Mouse (Mus musculus) hindbrain, embryonic 10.5 days (tissue): ENCODE results near the gene Cda. TPM values are rescaled to one million over a fixed set of nuclear protein-coding genes. Genes with fewer than 3 reads are reported as not detected.

Experiments used
- DNase-seq: peaks from one replicate; pipeline ENCODE4 v3.0.0-alpha.2; 2017; ENCODE audit warnings: low spot score
- H3K27ac ChIP-seq: fragments of 300-500 bp; sonication (generic); 2 replicates; pipeline ENCODE4 v1.5.1; 2016; ENCODE audit warnings: mild to moderate bottlenecking, moderate library complexity
- H3K27me3 ChIP-seq: fragments of 300-500 bp; sonication (generic); 2 replicates; pipeline ENCODE4 v1.6.1; 2016; ENCODE audit warnings: mild to moderate bottlenecking; ENCODE audit not compliant: poor library complexity, insufficient read depth, severe bottlenecking
- H3K36me3 ChIP-seq: fragments of 300-500 bp; sonication (generic); 2 replicates; pipeline ENCODE4 v1.6.1; 2016; ENCODE audit warnings: mild to moderate bottlenecking, moderate library complexity
- H3K4me1 ChIP-seq: fragments of 300-500 bp; sonication (generic); replicated peaks from 2 replicates; pipeline ENCODE4 v1.6.1; 2016; ENCODE audit warnings: mild to moderate bottlenecking
- H3K4me3 ChIP-seq: fragments of 300-500 bp; sonication (generic); 2 replicates; pipeline ENCODE4 v1.5.1; 2016; ENCODE audit warnings: mild to moderate bottlenecking, moderate library complexity
- H3K9me3 ChIP-seq: fragments of 300-500 bp; sonication (generic); 2 replicates; pipeline ENCODE4 v1.6.1; 2016; ENCODE audit warnings: mild to moderate bottlenecking, moderate library complexity
- WGBS: fragments of 180-500 bp; shearing (Covaris S2); methylation state at CpG from one replicate; pipeline ENCODE4 v1.1.7; 2016; 5-methylcytosine and 5-hydroxymethylcytosine counted together
- polyA plus RNA-seq: library from polyadenylated mRNA; unstranded; fragments of >200 nt; fragmentation: Nextera tagmentation; extraction: Ambion mirVana; gene quantifications from 2 replicates; pipeline ENCODE4 v1.2.1, GENCODE M21; 2016

The Cda gene
- polyA plus RNA-seq, 1 experiment from 2014 or later, result 2.2 TPM

- H3K27ac ChIP-seq, result no peak overlapping the region
- whole genome bisulfite sequencing, result 61% methylated on average over 7 of the region's 7 CpGs
- peaks cover 23% of the 10 kb centered on the region for H3K4me1 ChIP-seq
- no peaks in the 10 kb centered on the region for H3K36me3 ChIP-seq
- DNase-seq, result no peak
- H3K4me3 ChIP-seq, result no peak overlapping the region
- H3K9me3 ChIP-seq, result no peaks in the 10 kb centered on the region
- peaks cover 87% of the 10 kb centered on the region for H3K27me3 ChIP-seq
Observed at GRCm38 (mm10) chr4:138393703-138394102, 25.9 kb upstream of the Cda start.

GRCm38 (mm10) chr4:138383789-138384188 lies 16.0 kb upstream of the Cda start:
- no peak for DNase-seq

DNA sequence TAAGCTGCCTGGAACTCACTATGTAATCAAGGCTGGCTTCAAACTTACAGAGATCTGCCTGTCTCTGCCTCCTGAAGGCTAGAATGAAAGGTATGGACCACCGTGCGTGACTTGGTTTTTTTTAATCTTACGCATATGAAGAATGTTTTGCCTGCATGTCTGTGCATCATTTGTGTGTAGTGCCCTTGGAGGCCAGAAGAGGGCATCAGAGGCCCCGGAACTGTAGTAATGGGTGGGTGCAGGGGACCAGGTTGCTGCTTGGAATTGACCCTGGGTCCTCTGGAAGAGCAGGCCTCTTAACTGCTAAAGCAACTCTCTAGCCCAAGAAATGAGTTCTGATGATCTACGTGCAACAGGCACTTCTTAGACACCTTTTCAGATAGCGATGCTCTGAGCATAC lies 14.7 kb upstream of the Cda start:
- no peak overlapping the region for H3K27ac ChIP-seq
- no peak overlapping the region for H3K4me3 ChIP-seq
- no peaks in the 10 kb centered on the region for H3K36me3 ChIP-seq
- no peak for DNase-seq
- 74% methylated on average over 6 of the region's 6 CpGs for WGBS
- 0 out of 2 replicates have a peak, but pooled peaks cover 8% of the 10 kb centered on the region for H3K27me3 ChIP-seq
- no peaks in the 10 kb centered on the region for H3K9me3 ChIP-seq
- H3K4me1 ChIP-seq, result peaks cover 22% of the 10 kb centered on the region

More at GRCm38 (mm10) chr4:138383789-138384188, 16.0 kb upstream of the Cda start:
- H3K27ac ChIP-seq, result no peak overlapping the region
- peaks cover 20% of the 10 kb centered on the region for H3K4me1 ChIP-seq
- no peaks in the 10 kb centered on the region for H3K9me3 ChIP-seq
- H3K36me3 ChIP-seq, result no peaks in the 10 kb centered on the region
- WGBS, result 57% methylated on average over 4 of the region's 4 CpGs
- no peak overlapping the region for H3K4me3 ChIP-seq
- 0 out of 2 replicates have a peak, but pooled peaks cover 8% of the 10 kb centered on the region for H3K27me3 ChIP-seq

GRCm38 (mm10) chr4:138380132-138380689 lies 12.4 kb upstream of the Cda start:
- no peaks in the 10 kb centered on the region for H3K9me3 ChIP-seq

DNA sequence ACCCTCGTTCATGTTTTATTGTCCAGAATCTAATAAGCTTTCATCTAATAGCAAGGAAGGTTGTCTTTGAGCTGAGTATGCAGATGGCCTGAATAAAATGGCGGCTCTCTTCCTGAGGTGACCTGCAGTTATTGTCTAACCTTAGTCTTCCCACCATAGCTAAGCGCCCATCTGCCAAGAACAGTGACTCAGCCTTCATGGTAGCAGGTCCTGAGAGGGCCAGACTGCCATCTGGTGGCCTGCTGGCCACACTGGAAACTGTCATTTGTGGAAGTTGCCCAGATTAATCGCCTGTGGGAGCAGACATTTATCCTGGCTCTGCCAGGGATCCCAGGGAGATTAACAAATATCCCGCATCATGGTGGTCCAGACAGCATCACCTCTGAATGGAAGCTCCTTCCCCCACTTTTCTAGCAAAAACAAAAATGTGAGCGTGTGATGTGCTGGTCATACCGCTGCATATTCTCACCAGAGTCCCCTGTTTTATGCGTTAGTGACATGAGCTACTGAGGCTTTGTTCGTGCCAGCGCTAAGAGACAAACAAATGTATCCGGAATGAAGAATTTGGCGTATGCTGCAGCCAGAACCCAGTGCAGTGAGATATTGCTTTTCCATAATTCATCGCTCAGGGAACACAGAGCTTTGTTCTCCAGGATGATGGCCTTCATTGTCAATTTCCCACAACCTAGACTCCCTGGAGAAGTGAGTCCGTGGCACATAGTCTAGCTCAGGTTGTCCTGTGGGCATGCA lies 11.5 kb upstream of the Cda start:
- no peaks in the 10 kb centered on the region for H3K9me3 ChIP-seq
- no peaks in the 10 kb centered on the region for H3K36me3 ChIP-seq
- 51% methylated on average over 14 of the region's 14 CpGs for WGBS
- H3K27me3 ChIP-seq, result 0 out of 2 replicates have a peak, but pooled peaks cover 8% of the 10 kb centered on the region
- peak; percentile 73 for DNase-seq
- peaks cover 24% of the 10 kb centered on the region for H3K4me1 ChIP-seq
- H3K27ac ChIP-seq, result peak overlapping the region; percentile 57
- no peak overlapping the region for H3K4me3 ChIP-seq

More at GRCm38 (mm10) chr4:138380132-138380689, 12.4 kb upstream of the Cda start:
- no peak overlapping the region; the same call in 1 of the 2 replicates for H3K4me3 ChIP-seq
- 48% methylated on average over 10 of the region's 10 CpGs for WGBS
- 0 out of 2 replicates have a peak, but pooled peaks cover 8% of the 10 kb centered on the region for H3K27me3 ChIP-seq
- peak; percentile 16 for DNase-seq
- H3K36me3 ChIP-seq, result no peaks in the 10 kb centered on the region
- H3K4me1 ChIP-seq, result peaks cover 24% of the 10 kb centered on the region
- H3K27ac ChIP-seq, result peak overlapping the region; percentile 57

GRCm38 (mm10) chr4:138377526-138377925 lies 9.7 kb upstream of the Cda start:
- H3K4me3 ChIP-seq, result no peak overlapping the region
- H3K36me3 ChIP-seq, result no peaks in the 10 kb centered on the region
- H3K9me3 ChIP-seq, result no peaks in the 10 kb centered on the region
- 54% methylated on average over 6 of the region's 6 CpGs for WGBS
- DNase-seq, result peak; percentile 59
- peaks cover 31% of the 10 kb centered on the region for H3K4me1 ChIP-seq
- H3K27me3 ChIP-seq, result 0 out of 2 replicates have a peak, but pooled peaks cover 8% of the 10 kb centered on the region
- H3K27ac ChIP-seq, result no peak overlapping the region

- H3K27ac ChIP-seq, result no peak overlapping the region
- H3K4me3 ChIP-seq, result no peak overlapping the region
- H3K36me3 ChIP-seq, result no peaks in the 10 kb centered on the region
- H3K4me1 ChIP-seq, result peaks cover 24% of the 10 kb centered on the region
- 89% methylated on average over 3 of the region's 3 CpGs for WGBS
- DNase-seq, result no peak
- no peaks in the 10 kb centered on the region for H3K27me3 ChIP-seq
- no peaks in the 10 kb centered on the region for H3K9me3 ChIP-seq
Observed at GRCm38 (mm10) chr4:138375117-138375516, 7.3 kb upstream of the Cda start.

DNA sequence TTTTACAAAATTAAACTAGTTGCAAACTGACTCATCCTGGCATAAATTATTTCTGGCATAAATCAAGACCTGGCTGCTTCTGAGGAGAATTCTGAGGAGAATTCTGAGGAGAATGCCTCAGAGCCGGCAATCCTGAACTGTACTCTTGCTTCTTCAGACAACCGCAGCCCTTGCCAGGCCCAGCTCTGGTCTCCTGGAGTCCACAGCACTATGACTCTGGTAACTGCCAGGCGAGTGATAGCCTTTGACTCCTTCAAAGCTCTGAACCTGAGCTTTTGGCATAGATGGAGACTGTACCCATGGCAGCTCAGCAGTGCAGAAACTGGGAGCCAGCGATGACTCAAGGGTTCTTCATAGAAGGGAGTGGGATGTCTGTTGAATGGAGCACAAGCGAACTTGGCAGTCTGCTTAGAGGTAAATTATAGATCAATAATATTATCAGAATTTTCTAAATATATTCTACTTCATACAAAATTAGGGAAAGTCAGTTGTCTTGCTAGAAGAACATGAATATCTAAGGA lies 3.3 kb upstream of the Cda start:
- Histone ChIP-seq H3K27me3 (peaks cover 34% of the 10 kb centered on the region), H3K36me3 (no peaks in the 10 kb centered on the region), H3K9me3 (no peaks in the 10 kb centered on the region), H3K4me1 (peaks cover 19% of the 10 kb centered on the region), H3K4me3 (no peak overlapping the region), H3K27ac (no peak overlapping the region)
- 86% methylated on average over 5 of the region's 5 CpGs for WGBS
- DNase-seq, result no peak

GRCm38 (mm10) chr4:138368498-138369260 lies 887 bp upstream of the Cda start:
- Histone ChIP-seq H3K36me3 (no peaks in the 10 kb centered on the region), H3K4me3 (no peak overlapping the region), H3K27ac (no peak overlapping the region), H3K4me1 (peaks cover 19% of the 10 kb centered on the region), H3K27me3 (peaks cover 40% of the 10 kb centered on the region), H3K9me3 (no peaks in the 10 kb centered on the region)
- 84% methylated on average over 12 of the region's 12 CpGs for WGBS
- no peak for DNase-seq

DNA sequence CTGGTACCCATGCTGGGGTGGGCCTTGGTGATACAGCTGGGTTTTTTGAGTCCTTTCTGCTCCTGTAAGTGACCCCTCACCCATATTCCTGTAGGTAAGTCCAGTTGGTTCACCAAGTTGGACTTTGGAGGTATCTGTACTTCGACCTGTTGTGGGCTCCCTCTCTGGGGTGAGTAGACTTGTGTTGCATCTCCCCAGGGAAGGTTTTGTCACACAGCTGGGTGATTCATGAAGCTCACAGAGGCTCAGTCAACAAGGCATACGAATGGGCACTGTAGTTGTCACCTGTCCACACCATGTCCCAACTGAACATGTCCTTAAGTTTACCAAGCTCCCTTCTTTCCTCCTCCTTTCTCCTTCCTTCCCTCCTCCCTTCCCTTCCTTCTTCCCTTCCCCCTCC lies 1.2 kb downstream of the Cda start:
- WGBS, result 76% methylated on average over 2 of the region's 2 CpGs

DNA sequence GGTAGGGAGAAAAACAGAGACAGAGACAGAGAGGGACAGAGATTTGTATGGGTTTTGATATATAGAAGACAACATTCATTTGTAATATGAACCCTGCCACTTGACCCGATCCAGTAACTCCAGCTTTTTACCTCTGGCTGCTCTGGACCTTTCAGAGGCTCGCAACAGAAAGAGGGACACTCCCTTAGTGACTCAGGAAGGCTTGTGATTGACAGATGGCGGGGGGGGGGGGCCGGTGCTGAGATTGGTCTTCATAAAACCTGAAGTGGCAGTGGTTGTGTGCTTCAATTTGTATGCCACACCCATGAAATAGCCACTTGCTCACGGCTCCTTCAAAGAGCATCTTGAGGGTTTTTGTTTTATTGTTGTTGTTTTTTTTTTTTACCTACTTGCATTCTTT lies 4.3 kb downstream of the Cda start:
- Histone ChIP-seq H3K27ac (no peak overlapping the region), H3K4me3 (no peak overlapping the region), H3K4me1 (peaks cover 24% of the 10 kb centered on the region), H3K9me3 (no peaks in the 10 kb centered on the region), H3K36me3 (no peaks in the 10 kb centered on the region), H3K27me3 (peaks cover 55% of the 10 kb centered on the region)
- 63% methylated on average over 5 of the region's 5 CpGs for WGBS
- DNase-seq, result no peak

More for the DNA sequence above, 1.2 kb downstream of the Cda start:
- Histone ChIP-seq H3K4me3 (no peak overlapping the region), H3K36me3 (no peaks in the 10 kb centered on the region), H3K27ac (no peak overlapping the region), H3K27me3 (peaks cover 52% of the 10 kb centered on the region), H3K9me3 (no peaks in the 10 kb centered on the region), H3K4me1 (peaks cover 14% of the 10 kb centered on the region)
- no peak for DNase-seq

- no peaks in the 10 kb centered on the region for H3K9me3 ChIP-seq
- peaks cover 49% of the 10 kb centered on the region for H3K27me3 ChIP-seq
- no peaks in the 10 kb centered on the region for H3K36me3 ChIP-seq
- peaks cover 20% of the 10 kb centered on the region for H3K4me1 ChIP-seq
- 86% methylated on average over 7 of the region's 7 CpGs for WGBS
- no peak overlapping the region for H3K27ac ChIP-seq
- DNase-seq, result no peak
- H3K4me3 ChIP-seq, result no peak overlapping the region
Observed at GRCm38 (mm10) chr4:138362883-138363282, 4.9 kb downstream of the Cda start.
